Mouse (Mus musculus) bone marrow, adult 2 months (tissue): Measurements from ENCODE around the gene Tfip11. TPM values are rescaled to one million over a fixed set of nuclear protein-coding genes. Genes with fewer than 3 reads are reported as not detected.

ENCODE experiments used
- H3K27ac ChIP-seq: fragments of 200-500 bp; 2 replicates; pipeline ENCODE4 v1.5.1; 2012; ENCODE audit warnings: low read depth, mild to moderate bottlenecking, control low read depth, inconsistent platforms, low read length; ENCODE audit not compliant: control insufficient read depth, poor library complexity, insufficient read depth
- H3K4me1 ChIP-seq: fragments of 200-500 bp; 2 replicates; pipeline ENCODE4 v1.6.1; 2011; ENCODE audit warnings: low read length; ENCODE audit not compliant: control insufficient read depth, insufficient read depth
- H3K4me3 ChIP-seq: fragments of 200-500 bp; replicated peaks from 2 replicates; pipeline ENCODE3; 2011; ENCODE audit warnings: mild to moderate bottlenecking, low read depth, low read length, control low read depth; ENCODE audit not compliant: control insufficient read depth
- CTCF ChIP-seq: fragments of 200-500 bp; IDR thresholded peaks from 2 replicates; pipeline ENCODE4 v1.5.1; 2011; ENCODE audit warnings: low read length, control low read depth; ENCODE audit not compliant: control insufficient read depth, insufficient read depth
- POLR2A ChIP-seq: fragments of 200-500 bp; IDR thresholded peaks from 2 replicates; pipeline ENCODE4 v1.6.1; 2011; ENCODE audit warnings: low read depth, mild to moderate bottlenecking, control low read depth, low read length, borderline replicate concordance; ENCODE audit not compliant: control insufficient read depth
- WGBS: fragments of 180-500 bp; shearing (Covaris S2); methylation state at CpG from one replicate; pipeline ENCODE4 v1.1.7; 2018; 5-methylcytosine and 5-hydroxymethylcytosine counted together
- polyA plus RNA-seq: library from polyadenylated mRNA; stranded (reverse); fragments of >200 nt; gene quantifications from 2 replicates; pipeline ENCODE4 v1.2.4, GENCODE M21; 2011; ENCODE audit warnings: low replicate concordance; ENCODE audit not compliant: missing spikeins, insufficient read depth, insufficient read length

The Tfip11 gene
- polyA plus RNA-seq, 1 experiment = 20.3 TPM

GRCm38 (mm10) chr5:112287652-112288051 is 38.5 kb upstream of the Tfip11 start:
- Histone ChIP-seq H3K4me3 (no peak overlapping the region), H3K27ac (peak overlapping the region; percentile 62), H3K4me1 (peaks cover 34% of the 10 kb centered on the region)
- TF ChIP-seq POLR2A = no peak
- TF ChIP-seq CTCF = no peak
- WGBS = 68% methylated on average over 2 of the region's 2 CpGs

GRCm38 (mm10) chr5:112288193-112289141 is 37.7 kb upstream of the Tfip11 start:
- no peak for TF ChIP-seq POLR2A
- no peak for TF ChIP-seq CTCF
- WGBS = 71% methylated on average over 9 of the region's 9 CpGs
- H3K27ac ChIP-seq = peak overlapping the region; percentile 62
- H3K4me3 ChIP-seq = no peak overlapping the region
- H3K4me1 ChIP-seq = peaks cover 32% of the 10 kb centered on the region

- WGBS = 73% methylated on average over 8 of the region's 8 CpGs
- peaks cover 29% of the 10 kb centered on the region for H3K4me1 ChIP-seq
- no peak overlapping the region for H3K4me3 ChIP-seq
- TF ChIP-seq POLR2A = no peak
- no peak for TF ChIP-seq CTCF
- H3K27ac ChIP-seq = no peak overlapping the region
Observed at GRCm38 (mm10) chr5:112289236-112289635, 36.9 kb upstream of the Tfip11 start.

- Histone ChIP-seq H3K27ac (no peak overlapping the region), H3K4me1 (peaks cover 23% of the 10 kb centered on the region; the same call in 1 of the 2 replicates), H3K4me3 (no peak overlapping the region)
- 75% methylated on average over 16 of the region's 16 CpGs for WGBS
- TF ChIP-seq POLR2A (0 out of 2 replicates have a peak, but pooled peaks have one; percentile 7), CTCF (no peak)
Observed at GRCm38 (mm10) chr5:112289819-112290535, 36.2 kb upstream of the Tfip11 start.

- H3K4me1 ChIP-seq = peaks cover 22% of the 10 kb centered on the region; the same call in 1 of the 2 replicates
- no peak overlapping the region for H3K27ac ChIP-seq
- WGBS = 86% methylated on average over 8 of the region's 8 CpGs
- no peak overlapping the region for H3K4me3 ChIP-seq
- TF ChIP-seq CTCF (no peak), POLR2A (no peak)
Observed at GRCm38 (mm10) chr5:112290536-112290880, 35.6 kb upstream of the Tfip11 start.

- Histone ChIP-seq H3K27ac (no peak overlapping the region), H3K4me3 (no peak overlapping the region), H3K4me1 (peaks cover 14% of the 10 kb centered on the region; the same call in 1 of the 2 replicates)
- TF ChIP-seq CTCF (no peak), POLR2A (no peak)
- 53% methylated on average over 5 of the region's 5 CpGs for whole genome bisulfite sequencing
Observed at GRCm38 (mm10) chr5:112291866-112292265, 34.3 kb upstream of the Tfip11 start.

- no peak overlapping the region for H3K4me3 ChIP-seq
- no peak overlapping the region for H3K27ac ChIP-seq
- peaks cover 15% of the 10 kb centered on the region for H3K4me1 ChIP-seq
- TF ChIP-seq CTCF (no peak), POLR2A (no peak)
- 78% methylated on average over 17 of the region's 17 CpGs for WGBS
Observed at GRCm38 (mm10) chr5:112292343-112292980, 33.7 kb upstream of the Tfip11 start.

GRCm38 (mm10) chr5:112293800-112294199 is 32.4 kb upstream of the Tfip11 start:
- no peak overlapping the region for H3K4me3 ChIP-seq
- peaks cover 16% of the 10 kb centered on the region for H3K4me1 ChIP-seq
- TF ChIP-seq CTCF (no peak), POLR2A (no peak)
- WGBS = 64% methylated on average over 2 of the region's 2 CpGs
- no peak overlapping the region for H3K27ac ChIP-seq
